In genomic region chr9:25186501-25186900, GRCm38 (mm10) we compare ENCODE assay signal across 18 mouse cellular contexts. TPM values are rescaled to one million over a fixed set of nuclear protein-coding genes. Genes with fewer than 3 reads are reported as not detected.
DNase-seq lines count a peak whose midpoint lies in the region; ATAC-seq and TF ChIP-seq lines count a peak whose summit lies in the region.
"Had no signal": no experiment of that assay in that cellular context is flagged by ENCODE, and none has a peak within 500 bp of the region (broad histone marks: within the 10 kb centered on the region; RNA-seq: fewer than 3 reads in every experiment).

No protein-coding gene starts in this region.

- H3K27me3 ChIP-seq in MEL (ENCODE audit: control insufficient read depth in 1 of 2, insufficient read depth in 2 of 2, low read length in 2 of 2) = no peaks in the 10 kb centered on the region
- no peaks in the 10 kb centered on the region for H3K27me3 ChIP-seq in hindbrain, postnatal 0 days (ENCODE audit: insufficient read depth, low read length)
- no peaks in the 10 kb centered on the region for H3K27me3 ChIP-seq in kidney, embryonic 15.5 days
- H3K27me3 ChIP-seq: heart, embryonic 13.5 days; hindbrain, embryonic 12.5 days; lung, embryonic 15.5 days had no signal

- TF ChIP-seq RAD21 in MEL (IDR thresholded peaks at IDR 0.05; ENCODE audit: low read depth, low read length) = no peak

- H3K36me3 ChIP-seq in MEL (ENCODE audit: control insufficient read depth in 1 of 2, insufficient read depth in 2 of 2, low read length in 2 of 2) = peaks cover 0 to 4% of the 10 kb centered on the region in 2 experiments; a peak in 2 of 4 replicates
- H3K36me3 ChIP-seq in hindbrain, postnatal 0 days (ENCODE audit: insufficient read depth, low read length) = no peaks in the 10 kb centered on the region
- no peaks in the 10 kb centered on the region for H3K36me3 ChIP-seq in kidney, embryonic 15.5 days
- H3K36me3 ChIP-seq: heart, embryonic 13.5 days; hindbrain, embryonic 12.5 days; lung, embryonic 15.5 days had no signal

- H3K4me3 ChIP-seq in left cerebral cortex, adult 2 months = no peak overlapping the region
- H3K4me3 ChIP-seq in MEL (ENCODE audit: control insufficient read depth in 1 of 2, insufficient read depth in 1 of 2, low read depth in 2 of 2, low read length in 2 of 2) = no peak overlapping the region
- no peak overlapping the region for H3K4me3 ChIP-seq in hindbrain, postnatal 0 days (ENCODE audit: low read length)
- H3K4me3 ChIP-seq in kidney, embryonic 15.5 days (replicated peaks) = no peak overlapping the region
- H3K4me3 ChIP-seq: heart, embryonic 13.5 days; hindbrain, embryonic 12.5 days; lung, embryonic 15.5 days had no signal

- H3K4me2 ChIP-seq in hindbrain, postnatal 0 days (ENCODE audit: low read depth, low read length) = no peak overlapping the region
- no peak overlapping the region for H3K4me2 ChIP-seq in kidney, embryonic 15.5 days
- H3K4me2 ChIP-seq: heart, embryonic 13.5 days; hindbrain, embryonic 12.5 days; liver, embryonic 11.5 days; lung, embryonic 15.5 days had no signal

- no peak for TF ChIP-seq POLR2A in MEL (IDR thresholded peaks at IDR 0.05; ENCODE audit: control insufficient read depth in 1 of 2, insufficient read depth in 1 of 2, low read depth in 1 of 2, low read length in 2 of 2, poor library complexity in 1 of 2)

- peak overlapping the region; percentile 17; the same call in 1 of the 2 replicates for H3K27ac ChIP-seq in left cerebral cortex, adult 2 months
- no peak overlapping the region for H3K27ac ChIP-seq in MEL (ENCODE audit: control insufficient read depth, low read depth, low read length)
- no peak overlapping the region for H3K27ac ChIP-seq in hindbrain, postnatal 0 days
- no peak overlapping the region for H3K27ac ChIP-seq in kidney, embryonic 15.5 days
- H3K27ac ChIP-seq: heart, embryonic 13.5 days; hindbrain, embryonic 12.5 days; lung, embryonic 15.5 days had no signal

- H3K9me3 ChIP-seq in MEL (replicated peaks; ENCODE audit: insufficient read depth, low read length) = no peaks in the 10 kb centered on the region
- no peaks in the 10 kb centered on the region for H3K9me3 ChIP-seq in hindbrain, postnatal 0 days (ENCODE audit: low read length)
- no peaks in the 10 kb centered on the region for H3K9me3 ChIP-seq in kidney, embryonic 15.5 days (replicated peaks)
- H3K9me3 ChIP-seq: heart, embryonic 13.5 days; hindbrain, embryonic 12.5 days; lung, embryonic 15.5 days had no signal

- DNase-seq in left cerebral cortex, adult 2 months (ENCODE audit: extremely low spot score in 1 of 2, low spot score in 2 of 2) = no peak
- no peak for DNase-seq in left cerebral cortex, postnatal 14 days (ENCODE audit: low spot score in 2 of 2)
- peak; percentile 44 for DNase-seq in MEL (ENCODE audit: low read depth, low spot score)
- peak; percentile 41 for DNase-seq in thymus, postnatal 14 days
- no peak for DNase-seq in hindbrain, postnatal 0 days (ENCODE audit: low spot score)
- DNase-seq: adrenal gland, postnatal 36 days; cerebellum, postnatal 10 days; kidney, adult 11 months; kidney, postnatal 25 days; left cerebral cortex, postnatal 4 days; right cerebral cortex, adult 18-20 months had no signal

- H3K4me1 ChIP-seq in MEL (ENCODE audit: control insufficient read depth in 1 of 2, insufficient read depth in 2 of 2, low read length in 2 of 2) = peaks cover 2 to 11% of the 10 kb centered on the region in 2 experiments
- no peaks in the 10 kb centered on the region for H3K4me1 ChIP-seq in hindbrain, postnatal 0 days (ENCODE audit: insufficient read depth, low read length)
- no peaks in the 10 kb centered on the region for H3K4me1 ChIP-seq in kidney, embryonic 15.5 days
- H3K4me1 ChIP-seq: hindbrain, embryonic 12.5 days; lung, embryonic 15.5 days had no signal

- H3K9ac ChIP-seq in MEL (ENCODE audit: control insufficient read depth, low read depth, low read length, poor library complexity, severe bottlenecking) = no peak overlapping the region
- no peak overlapping the region for H3K9ac ChIP-seq in hindbrain, postnatal 0 days (replicated peaks; ENCODE audit: low read length)
- H3K9ac ChIP-seq in kidney, embryonic 15.5 days = no peak overlapping the region
- H3K9ac ChIP-seq: heart, embryonic 13.5 days; hindbrain, embryonic 12.5 days; lung, embryonic 15.5 days had no signal

- no peak for TF ChIP-seq CTCF in left cerebral cortex, adult 2 months (IDR thresholded peaks at IDR 0.05)
- TF ChIP-seq CTCF in MEL (IDR thresholded peaks at IDR 0.05 in 2 of 3, conservative IDR thresholded peaks at IDR 0.05 in 1 of 3; ENCODE audit: control insufficient read depth in 1 of 3, insufficient read depth in 1 of 3, low read depth in 2 of 3, low read length in 3 of 3, poor library complexity in 1 of 3, severe bottlenecking in 1 of 3) = no peak
- TF ChIP-seq CTCF in hindbrain, postnatal 0 days (IDR thresholded peaks at IDR 0.05; ENCODE audit: low read depth) = no peak

- TF ChIP-seq EP300 in MEL (IDR thresholded peaks at IDR 0.05; ENCODE audit: low read depth in 1 of 2, low read length in 2 of 2) = peak; percentile 34 to 50; a peak in 2 of 4 replicates

- intact Hi-C loops in left cerebral cortex, adult 2 months (cut with DNase I) = no loop called here
- intact Hi-C loops in left cerebral cortex, postnatal 14 days (cut with DNase I) = no loop called here

- ATAC-seq in megakaryocyte progenitor cell, adult 5-6 weeks (replicated peaks; ENCODE audit: poor library complexity) = peak; percentile 79
- no peak for ATAC-seq in hindbrain, postnatal 0 days
- ATAC-seq in kidney, embryonic 15.5 days (replicated peaks; ENCODE audit: low FRiP score) = no peak
- no peak for ATAC-seq in erythroid progenitor cell, adult 5-6 weeks (replicated peaks; ENCODE audit: low FRiP score, poor library complexity, severe bottlenecking)

- WGBS in hindbrain, postnatal 0 days = 83% methylated on average over 4 of the region's 4 CpGs
- 79% methylated on average over 4 of the region's 4 CpGs for WGBS in kidney, embryonic 15.5 days

- H3K79me2 ChIP-seq in MEL (ENCODE audit: control insufficient read depth, insufficient read depth, low read length, poor library complexity) = no peaks in the 10 kb centered on the region

TF ChIP-seq in MEL, 35 proteins besides CTCF, POLR2A, EP300 and RAD21:
- TF ChIP-seq ETS1 (IDR thresholded peaks at IDR 0.05; ENCODE audit: low read depth, low read length) (0 out of 2 replicates have a peak, but pooled peaks have one; percentile 41), HCFC1 (IDR thresholded peaks at IDR 0.05; ENCODE audit: low read depth, low read length) (no peak), SMC3 (IDR thresholded peaks at IDR 0.05; ENCODE audit: low read depth, low read length) (no peak), ELF1 (IDR thresholded peaks at IDR 0.05; ENCODE audit: low read depth, low read length) (no peak), JUND (IDR thresholded peaks at IDR 0.05; ENCODE audit: low read depth, low read length) (no peak), TCF12 (IDR thresholded peaks at IDR 0.05; ENCODE audit: low read depth, low read length) (0 out of 2 replicates have a peak, but pooled peaks have one; percentile 20), POLR2AphosphoS5 (IDR thresholded peaks at IDR 0.05; ENCODE audit: borderline replicate concordance, low read depth, low read length) (no peak)

RNA-seq across cellular contexts. Expression of gene Herpud2, which starts 34.9 kb away (rescaled TPM):
- 10 to 100 TPM; 49.6 to 51.0 TPM for total RNA-seq in left cerebral cortex, adult 2 months (2021)
- 10 to 100 TPM; 52.6 to 55.4 TPM for total RNA-seq in left cerebral cortex, postnatal 14 days (2021)
- total RNA-seq in MEL (2012; rRNA removed) = 4.3 and 5.5 TPM in 2 replicates
- 10 to 100 TPM in 1 of 2 experiments, not detected in 1; 17.2 TPM for polyA plus RNA-seq in MEL (2012; ENCODE audit: insufficient read depth in 1 of 2, insufficient read length in 2 of 2, low read depth in 1 of 2, low replicate concordance in 2 of 2, missing spikeins in 1 of 2)
- 36.6 and 36.8 TPM in 2 replicates for total RNA-seq in megakaryocyte progenitor cell, adult 5-6 weeks (2015)
- 12.0 and 18.2 TPM in 2 replicates for total RNA-seq in megakaryocyte progenitor cell, adult 5-6 weeks (2017)
- total RNA-seq in hindbrain, postnatal 0 days (2014; rRNA removed) = 17.9 and 18.3 TPM in 2 replicates
- 27.9 and 29.5 TPM in 2 replicates for polyA plus RNA-seq in hindbrain, postnatal 0 days (2015; fragmentation: Nextera tagmentation; extraction: Ambion mirVana)
- 32.4 and 32.7 TPM in 2 replicates for polyA plus RNA-seq in kidney, embryonic 15.5 days (2015; fragmentation: Nextera tagmentation; extraction: Ambion mirVana)
- 27.0 and 38.6 TPM in 2 replicates for total RNA-seq in erythroid progenitor cell, adult 5-6 weeks (2015; ENCODE audit: low replicate concordance)
- total RNA-seq in erythroid progenitor cell, adult 5-6 weeks (2017; ENCODE audit: low replicate concordance) = 22.3 and 26.6 TPM in 2 replicates

Comparison
In these comparisons a context has a peak if more than half of its experiments do, and no peak if none do; other contexts are left out.
1. DNase-seq: peak in MEL (single experiment) and thymus, postnatal 14 days (single experiment); none in left cerebral cortex, adult 2 months (0 of 2), left cerebral cortex, postnatal 14 days (0 of 2) and hindbrain, postnatal 0 days (single experiment).